Mouse (Mus musculus) C2C12 (cell line): ENCODE measurements at regions not wholly inside any gene's neighbourhood (a gene's known extent, or its start where the extent isn't known, plus 50 kb on each side); places are given as distances from the start of the nearest gene placed in this dataset.

Source experiments
- H3K27me3 ChIP-seq: one replicate; pipeline ENCODE4 v1.6.1; 2011; ENCODE audit not compliant: control insufficient read depth, insufficient read depth, insufficient read length
- H3K36me3 ChIP-seq: one replicate; pipeline ENCODE4 v1.6.1; 2011; ENCODE audit not compliant: control insufficient read depth, insufficient read depth
- H3K4me3 ChIP-seq: one replicate; pipeline ENCODE4 v1.5.1; 2011; ENCODE audit warnings: mild to moderate bottlenecking, control low read depth; ENCODE audit not compliant: poor library complexity, insufficient read depth, severe bottlenecking
- H3K79me2 ChIP-seq: one replicate; pipeline ENCODE4 v1.6.1; 2011; ENCODE audit not compliant: control insufficient read depth, insufficient read depth
- H3K79me3 ChIP-seq: one replicate; pipeline ENCODE4 v1.6.1; 2011; ENCODE audit warnings: low read depth, control low read depth
- H3ac ChIP-seq: one replicate; pipeline ENCODE3; 2011; ENCODE audit warnings: low read depth; ENCODE audit not compliant: control insufficient read depth, insufficient read length
- CEBPB ChIP-seq: IDR thresholded peaks from one replicate; pipeline ENCODE4 v1.6.1; 2011; ENCODE audit warnings: low read depth, mild to moderate bottlenecking, control low read depth, moderate library complexity
- CTCF ChIP-seq: IDR thresholded peaks from one replicate; pipeline ENCODE4 v1.5.1; 2011; ENCODE audit not compliant: control insufficient read depth, insufficient read depth, insufficient read length
- FOSL1 ChIP-seq: IDR thresholded peaks from one replicate; pipeline ENCODE4 v1.8.0; 2011; ENCODE audit warnings: mild to moderate bottlenecking, low read length; ENCODE audit not compliant: poor library complexity, insufficient read depth, severe bottlenecking
- MAX ChIP-seq: IDR thresholded peaks from one replicate; pipeline ENCODE4 v1.6.1; 2011; ENCODE audit warnings: mild to moderate bottlenecking, control low read depth
- MYOD1 ChIP-seq: IDR thresholded peaks from one replicate; pipeline ENCODE4 v1.6.1; 2011; ENCODE audit warnings: low read depth; ENCODE audit not compliant: control insufficient read depth, insufficient read length
- MYOG ChIP-seq: IDR thresholded peaks from one replicate; pipeline ENCODE4 v1.6.1; 2011; ENCODE audit not compliant: control insufficient read depth, insufficient read length; ENCODE audit errors: extremely low read depth
- USF1 ChIP-seq: IDR thresholded peaks from one replicate; pipeline ENCODE4 v1.6.1; 2011; ENCODE audit warnings: low read depth, mild to moderate bottlenecking, control low read depth, moderate library complexity

DNA sequence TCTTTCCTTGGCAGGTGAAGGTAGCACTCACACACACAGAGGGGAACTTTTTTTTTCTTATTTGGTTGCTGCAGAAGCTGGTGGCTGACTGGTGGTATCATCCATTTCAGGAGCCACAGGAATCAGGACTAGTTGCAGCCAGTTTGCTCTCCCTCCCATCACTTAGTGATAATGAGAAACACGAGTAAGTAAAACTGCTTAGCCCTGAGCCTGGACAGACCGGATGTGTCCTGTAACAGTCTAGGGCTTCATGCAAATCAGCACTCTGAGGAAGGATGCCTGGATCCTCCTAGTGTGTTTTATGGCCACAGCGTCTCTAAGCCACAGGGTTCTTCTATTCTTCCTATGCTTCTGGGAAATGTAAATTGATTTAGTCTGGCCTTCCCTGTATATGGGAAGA is 397.2 kb upstream of the Adgrl2 start:
- Histone ChIP-seq H3K79me2 (no peaks in the 10 kb centered on the region), H3K27me3 (no peaks in the 10 kb centered on the region), H3ac (no peak overlapping the region), H3K36me3 (no peaks in the 10 kb centered on the region), H3K79me3 (no peaks in the 10 kb centered on the region), H3K4me3 (no peak overlapping the region)
- no peak for TF ChIP-seq CTCF
- no peak for TF ChIP-seq USF1
- TF ChIP-seq FOSL1: no peak
- TF ChIP-seq MYOD1: no peak
- no peak for TF ChIP-seq MYOG
- TF ChIP-seq MAX: no peak
- TF ChIP-seq CEBPB: no peak

DNA sequence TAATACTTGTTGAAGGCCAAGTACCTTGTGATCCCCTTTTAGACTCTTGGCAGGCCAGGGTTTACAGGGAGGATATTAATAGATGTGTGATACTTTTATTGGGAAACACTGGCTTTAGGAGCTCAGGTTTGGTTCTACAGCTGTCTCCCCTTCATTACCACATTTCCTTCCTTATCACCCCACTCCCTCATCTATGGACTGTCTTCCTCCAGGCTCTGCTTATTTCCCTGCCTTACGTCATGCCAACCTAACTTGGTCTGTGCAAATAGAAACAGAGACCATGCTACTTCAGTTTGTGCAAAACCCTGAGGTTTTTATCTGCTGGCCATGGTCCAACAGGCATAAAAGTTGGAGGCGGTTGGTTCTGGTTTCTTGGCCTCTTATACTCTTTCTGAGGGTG is 395.7 kb upstream of the Adgrl2 start:
- H3K4me3 ChIP-seq: no peak overlapping the region
- no peaks in the 10 kb centered on the region for H3K27me3 ChIP-seq
- no peaks in the 10 kb centered on the region for H3K79me2 ChIP-seq
- no peaks in the 10 kb centered on the region for H3K36me3 ChIP-seq
- no peaks in the 10 kb centered on the region for H3K79me3 ChIP-seq
- H3ac ChIP-seq: no peak overlapping the region
- TF ChIP-seq USF1 (no peak), CEBPB (no peak), FOSL1 (no peak), MYOG (no peak), CTCF (no peak), MYOD1 (no peak), MAX (no peak)

DNA sequence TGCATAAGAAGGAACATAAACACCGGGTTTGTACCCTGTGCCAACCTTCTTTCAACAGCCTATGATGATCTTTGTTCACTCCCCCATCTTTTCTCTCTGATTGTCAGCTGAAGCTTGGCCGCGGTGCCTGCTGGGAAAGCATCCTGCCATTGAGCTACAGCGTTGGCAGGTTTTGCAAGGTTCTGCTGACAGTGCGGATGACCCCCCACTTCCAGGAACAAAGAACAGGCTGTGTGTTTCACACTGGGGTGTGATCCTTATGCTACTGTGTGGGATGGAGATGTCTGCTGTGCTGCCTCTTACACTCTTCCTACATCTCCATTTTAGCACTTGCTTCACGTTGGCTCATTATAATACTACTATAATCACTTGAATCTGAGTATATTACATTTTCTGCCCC is 395.0 kb upstream of the Adgrl2 start:
- Histone ChIP-seq H3K79me3 (no peaks in the 10 kb centered on the region), H3K79me2 (no peaks in the 10 kb centered on the region), H3K27me3 (no peaks in the 10 kb centered on the region), H3ac (no peak overlapping the region), H3K36me3 (no peaks in the 10 kb centered on the region), H3K4me3 (no peak overlapping the region)
- TF ChIP-seq USF1 (no peak), MYOG (no peak), CTCF (no peak), MYOD1 (no peak), CEBPB (no peak), FOSL1 (no peak), MAX (no peak)

DNA sequence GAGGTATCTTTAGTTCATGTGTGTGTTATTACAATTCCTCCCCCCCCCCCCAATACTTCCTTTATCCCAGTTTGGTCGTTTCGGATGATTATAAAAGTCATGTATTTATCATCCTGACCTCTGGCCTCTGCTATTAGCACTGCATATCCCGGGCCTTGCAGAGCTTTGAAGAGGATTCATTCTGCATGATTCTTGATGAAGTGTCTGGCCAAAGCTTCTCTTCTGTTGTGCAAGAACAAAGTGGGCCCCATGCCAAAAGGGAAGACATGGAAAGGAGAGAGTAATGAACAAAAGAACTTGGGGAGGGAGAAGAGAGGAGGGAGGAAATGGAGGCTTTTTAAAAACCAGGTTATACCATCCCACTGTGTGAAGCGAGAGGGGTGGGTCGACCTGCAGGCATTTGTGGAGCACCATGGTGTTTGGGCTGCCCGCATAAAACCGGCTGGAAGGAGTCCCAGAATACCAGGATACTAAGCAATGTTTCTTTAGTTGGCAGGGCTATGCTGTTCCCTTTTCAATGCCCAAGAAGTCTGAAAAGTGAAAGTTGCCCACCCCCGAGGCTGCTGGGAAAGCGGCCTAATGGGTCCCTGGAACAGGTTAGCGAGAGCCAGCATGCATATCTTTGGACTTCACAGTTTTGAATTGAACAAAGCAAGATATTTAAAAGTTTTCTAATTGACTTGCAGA is 391.3 kb upstream of the Adgrl2 start:
- H3K4me3 ChIP-seq: no peak overlapping the region
- H3ac ChIP-seq: no peak overlapping the region
- no peaks in the 10 kb centered on the region for H3K79me3 ChIP-seq
- no peaks in the 10 kb centered on the region for H3K36me3 ChIP-seq
- no peaks in the 10 kb centered on the region for H3K27me3 ChIP-seq
- TF ChIP-seq MAX (no peak), FOSL1 (no peak), MYOG (no peak), USF1 (no peak)
- no peaks in the 10 kb centered on the region for H3K79me2 ChIP-seq

DNA sequence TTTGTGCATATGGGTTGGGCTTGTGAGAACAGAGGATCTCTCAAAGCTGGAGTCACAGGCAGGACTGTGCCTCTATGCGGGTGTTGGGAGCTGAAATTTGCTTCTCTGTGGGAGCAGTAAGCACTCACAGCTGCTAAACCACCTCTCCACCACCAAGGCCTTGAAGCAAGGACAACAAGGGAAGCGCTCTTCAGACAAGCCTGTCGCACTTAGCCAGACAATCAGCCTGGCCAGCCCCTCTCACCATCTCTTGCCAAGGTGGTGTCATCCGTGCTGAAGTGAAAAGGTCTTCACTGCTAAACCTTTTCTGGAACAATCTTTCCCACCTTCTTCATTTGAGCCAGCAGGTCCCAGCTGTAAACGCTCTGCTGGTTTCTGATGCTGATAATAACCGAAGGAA is 390.7 kb upstream of the Adgrl2 start:
- no peak overlapping the region for H3ac ChIP-seq
- H3K79me3 ChIP-seq: no peaks in the 10 kb centered on the region
- H3K36me3 ChIP-seq: no peaks in the 10 kb centered on the region
- H3K27me3 ChIP-seq: no peaks in the 10 kb centered on the region
- TF ChIP-seq MAX (no peak), CTCF (no peak), CEBPB (no peak)
- no peaks in the 10 kb centered on the region for H3K79me2 ChIP-seq
- no peak overlapping the region for H3K4me3 ChIP-seq

DNA sequence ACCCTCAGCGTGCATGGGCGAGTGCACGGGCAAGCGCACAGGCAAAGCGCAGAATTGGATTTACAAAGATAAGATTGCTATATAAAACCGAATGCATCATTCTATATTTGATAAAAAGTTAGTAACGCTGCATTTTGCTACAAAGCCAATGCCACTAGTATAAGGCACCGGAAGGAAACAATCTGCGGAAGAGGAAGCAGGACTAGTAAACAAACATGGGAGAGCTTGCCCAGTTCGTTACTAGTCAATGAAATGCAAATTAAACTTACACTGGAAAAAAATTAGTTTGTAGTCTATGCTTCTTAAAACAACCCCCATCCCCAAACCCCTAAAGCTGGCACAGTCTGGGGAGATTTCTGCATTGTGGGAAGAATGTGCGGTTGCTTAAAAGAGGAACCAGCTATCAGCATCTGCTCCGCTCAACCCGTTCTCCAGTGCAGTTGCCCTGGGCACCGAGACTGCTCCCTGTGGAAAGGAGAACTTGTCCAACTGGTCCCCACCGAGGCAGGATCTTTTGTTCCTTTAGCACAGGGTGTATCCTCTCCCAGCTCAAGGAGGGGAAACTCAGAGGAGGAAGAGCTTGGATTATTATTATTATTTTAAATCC is 389.6 kb upstream of the Adgrl2 start:
- H3K4me3 ChIP-seq: no peak overlapping the region
- no peak overlapping the region for H3ac ChIP-seq
- no peaks in the 10 kb centered on the region for H3K79me3 ChIP-seq
- TF ChIP-seq MYOD1: no peak
- no peak for TF ChIP-seq FOSL1
- TF ChIP-seq CTCF: no peak
- TF ChIP-seq MAX: no peak
- no peak for TF ChIP-seq USF1
- TF ChIP-seq CEBPB: no peak
- H3K79me2 ChIP-seq: no peaks in the 10 kb centered on the region
- no peaks in the 10 kb centered on the region for H3K36me3 ChIP-seq
- H3K27me3 ChIP-seq: no peaks in the 10 kb centered on the region
